Mouse (Mus musculus) cerebellum, adult 11-12 months (tissue): ENCODE measurements at regions not wholly inside any gene's neighbourhood (a gene's known extent, or its start where the extent isn't known, plus 50 kb on each side); places are given as distances from the start of the nearest gene placed in this dataset.
A peak's percentile ranks its signal among the peaks of the same experiment; 100 is the strongest.

ENCODE experiments used
- DNase-seq: peaks from one replicate; pipeline ENCODE4 v3.0.0; 2022

GRCm38 (mm10) chr15:6230618-6231017 is 69.0 kb upstream of the Dab2 start:
- no peak for DNase-seq

- DNase-seq = no peak
These were observed 68.1 kb upstream of the Dab2 start for GRCm38 (mm10) chr15:6231308-6232103.

GRCm38 (mm10) chr15:6233621-6234020 is 66.0 kb upstream of the Dab2 start:
- no peak for DNase-seq

- no peak for DNase-seq
These were observed 63.0 kb upstream of the Dab2 start for GRCm38 (mm10) chr15:6236583-6236982.

DNA sequence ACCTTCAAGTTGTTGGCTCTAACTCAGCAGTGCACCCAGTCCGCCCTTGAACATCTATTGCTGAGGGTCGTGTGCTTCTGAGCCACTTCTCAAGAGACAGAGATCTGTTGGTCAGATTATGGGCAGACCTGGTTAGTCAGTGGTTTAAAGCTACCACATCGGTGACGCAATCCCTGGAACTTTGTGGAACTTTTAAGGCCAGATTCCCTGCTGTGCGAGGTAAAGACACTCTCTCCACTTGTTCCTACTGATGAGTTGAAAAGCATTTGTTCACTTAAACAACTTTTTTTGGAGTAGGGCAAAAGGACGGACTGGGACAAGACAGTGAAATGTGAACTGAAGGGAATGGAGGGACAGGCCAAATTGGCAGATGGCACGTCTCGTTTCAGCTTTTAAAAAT is 61.9 kb upstream of the Dab2 start:
- DNase-seq = no peak

GRCm38 (mm10) chr15:6238133-6238532 is 61.5 kb upstream of the Dab2 start:
- peak; percentile 9 for DNase-seq

DNA sequence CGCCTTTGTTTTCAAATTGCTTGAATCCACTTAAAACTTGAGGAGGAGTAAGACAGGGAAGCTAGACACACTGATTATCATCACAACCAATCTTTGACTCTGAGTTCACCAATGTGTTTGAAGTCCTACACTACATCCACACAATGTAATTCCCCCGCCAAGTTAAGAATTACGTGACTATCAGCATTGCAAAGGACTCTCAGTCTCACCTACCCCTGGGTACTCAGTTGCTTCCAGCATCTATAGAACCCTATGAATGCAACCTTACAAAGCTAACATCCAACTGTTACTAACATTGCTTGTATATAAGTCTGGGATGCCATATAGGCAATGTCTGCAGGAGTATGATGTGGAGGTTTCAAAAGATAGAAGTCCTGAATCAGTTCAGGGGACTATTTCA is 60.8 kb upstream of the Dab2 start:
- no peak for DNase-seq

DNA sequence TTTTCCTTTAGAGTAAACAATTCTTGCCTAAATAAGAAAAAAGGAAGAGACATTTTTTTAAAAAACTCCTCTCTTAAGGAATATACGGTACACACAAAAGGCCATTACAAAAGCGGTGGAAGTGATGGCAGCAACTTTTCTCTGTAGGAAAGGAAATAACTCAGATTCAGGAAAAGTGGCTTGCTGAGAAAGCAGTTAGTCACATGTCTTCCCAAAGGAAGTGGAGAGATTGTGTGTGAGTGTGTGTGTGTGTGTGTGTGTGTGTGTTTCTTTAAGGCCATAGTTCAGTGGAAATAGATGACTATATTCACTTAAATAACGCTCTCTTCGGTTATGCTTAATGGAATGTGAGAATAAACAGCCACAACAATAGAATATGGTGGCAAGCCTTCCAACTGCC is 57.5 kb upstream of the Dab2 start:
- no peak for DNase-seq

- no peak for DNase-seq
These were observed 55.2 kb upstream of the Dab2 start for GRCm38 (mm10) chr15:6244401-6244800.

DNA sequence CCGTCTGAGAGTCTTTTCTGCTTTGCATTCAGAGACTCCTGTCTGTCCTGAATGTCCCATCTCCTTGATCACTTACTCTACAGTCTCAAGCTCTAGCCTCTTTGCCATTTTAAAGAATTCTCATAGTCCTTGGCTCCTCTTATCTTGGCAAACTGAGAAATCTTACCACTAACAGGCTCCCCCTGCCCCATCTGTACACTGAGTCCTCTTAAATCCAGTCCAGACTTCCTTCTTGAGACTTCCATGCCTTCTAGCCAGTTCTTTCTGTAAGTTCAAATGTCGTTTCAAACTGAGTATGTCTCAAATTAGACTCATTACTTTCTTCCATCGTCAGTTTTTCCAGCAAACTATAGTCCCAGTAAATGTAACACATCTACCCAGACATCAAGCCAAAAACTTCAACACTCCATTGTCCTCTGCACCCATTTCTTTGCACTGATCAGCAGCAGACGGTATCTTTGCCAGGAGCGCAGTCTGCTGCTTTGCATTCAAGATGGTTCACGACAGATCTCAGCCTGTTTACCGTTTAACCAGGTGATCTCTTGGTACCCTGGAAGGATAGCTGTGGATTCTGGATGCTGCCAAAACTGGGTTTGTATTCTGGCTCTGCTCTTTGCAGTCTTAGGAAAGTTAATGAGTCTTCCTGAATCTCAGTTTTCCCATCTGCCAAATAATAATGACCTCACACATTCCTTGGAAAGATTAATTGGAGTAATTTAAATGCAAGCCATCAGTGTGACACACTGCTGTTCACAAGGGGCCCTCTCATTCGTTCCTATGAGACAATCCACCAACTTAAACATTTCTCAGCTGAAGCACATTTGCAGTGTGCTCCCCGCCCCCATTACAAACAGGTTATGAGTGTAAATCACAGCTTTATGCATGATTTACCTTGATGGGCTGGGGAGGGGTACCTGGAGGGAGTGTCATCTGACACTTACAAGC is 53.4 kb upstream of the Dab2 start:
- DNase-seq = no peak

DNA sequence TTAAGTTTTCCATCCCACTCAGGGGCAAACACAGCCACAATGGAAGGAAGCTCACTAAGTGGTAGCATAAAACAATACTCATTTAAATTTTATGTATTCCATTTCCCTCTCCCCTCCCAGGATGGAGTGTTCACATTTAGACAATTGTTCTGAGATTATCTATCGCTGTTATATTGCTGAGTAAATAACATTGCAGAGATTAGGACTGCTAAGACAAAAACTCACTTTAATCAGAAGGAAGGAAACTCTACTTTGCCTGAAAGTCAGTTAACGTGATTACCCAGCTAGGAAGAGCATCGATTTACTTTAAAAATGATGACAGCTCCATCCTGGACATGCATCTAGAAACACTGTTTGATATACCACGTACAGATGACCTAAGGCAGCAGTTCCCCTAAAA is 51.1 kb upstream of the Dab2 start:
- DNase-seq = no peak
